Mouse (Mus musculus) lung, postnatal 0 days (tissue): ENCODE results near the gene Sspo. TPM values are rescaled to one million over a fixed set of nuclear protein-coding genes. Genes with fewer than 3 reads are reported as not detected.
A peak's percentile ranks its signal among the peaks of the same experiment; 100 is the strongest.

Source experiments
- ATAC-seq: fragments of 200-750 bp; cut with Nextera tagmentation; 2 replicates; pipeline ENCODE4 v1.8.0; 2017; ENCODE audit warnings: moderate library complexity
- DNase-seq: peaks from one replicate; pipeline ENCODE4 v3.0.0-alpha.2; 2016; ENCODE audit warnings: low spot score
- H3K27ac ChIP-seq: fragments of 300-500 bp; sonication (generic); 2 replicates; pipeline ENCODE4 v1.5.1; 2014; ENCODE audit warnings: antibody characterized with exemption, mild to moderate bottlenecking, low read length, mixed read lengths
- H3K27me3 ChIP-seq: fragments of 300-500 bp; sonication (generic); replicated peaks from 2 replicates; pipeline ENCODE4 v1.6.1; 2014; ENCODE audit warnings: low read length, mixed read lengths; ENCODE audit not compliant: insufficient read depth
- H3K36me3 ChIP-seq: fragments of 300-500 bp; sonication (generic); 2 replicates; pipeline ENCODE4 v1.6.1; 2014; ENCODE audit warnings: low read length, mixed read lengths; ENCODE audit not compliant: insufficient read depth
- H3K4me1 ChIP-seq: fragments of 300-500 bp; sonication (generic); 2 replicates; pipeline ENCODE4 v1.6.1; 2014; ENCODE audit warnings: antibody characterized with exemption, low read depth, low read length, mixed read lengths; ENCODE audit not compliant: insufficient read depth
- H3K4me2 ChIP-seq: fragments of 300-500 bp; sonication (generic); replicated peaks from 2 replicates; pipeline ENCODE4 v1.6.1; 2014; ENCODE audit warnings: low read depth, mild to moderate bottlenecking, low read length, moderate library complexity, mixed read lengths
- H3K4me3 ChIP-seq: fragments of 300-500 bp; sonication (generic); 2 replicates; pipeline ENCODE4 v1.5.1; 2014; ENCODE audit warnings: low read depth, low read length
- H3K9ac ChIP-seq: fragments of 300-500 bp; sonication (generic); replicated peaks from 2 replicates; pipeline ENCODE4 v1.6.1; 2014; ENCODE audit warnings: low read depth, mild to moderate bottlenecking
- H3K9me3 ChIP-seq: fragments of 300-500 bp; sonication (generic); 2 replicates; pipeline ENCODE4 v1.6.1; 2016; ENCODE audit warnings: low read length, mixed read lengths
- CTCF ChIP-seq: IDR thresholded peaks from 2 replicates; pipeline ENCODE4 v1.5.1; 2016; ENCODE audit warnings: antibody characterized with exemption, mild to moderate bottlenecking
- EP300 ChIP-seq: IDR thresholded peaks from 2 replicates; pipeline ENCODE4 v1.6.1; 2016; ENCODE audit warnings: antibody characterized with exemption, mild to moderate bottlenecking, control low read depth
- WGBS: fragments of 180-500 bp; shearing (Covaris S2); extraction: QIAGEN DNeasy Blood & Tissue Kit; methylation state at CpG from one replicate; pipeline ENCODE4 v1.1.7; 2014; 5-methylcytosine and 5-hydroxymethylcytosine counted together
- polyA plus RNA-seq: library from polyadenylated mRNA; unstranded; fragments of >200 nt; fragmentation: Nextera tagmentation; extraction: Ambion mirVana; gene quantifications from 2 replicates; pipeline ENCODE4 v1.2.1, GENCODE M21; 2015

Sspo gene
- polyA plus RNA-seq, 1 experiment from 2014 or later = 0.64 TPM

GRCm38 (mm10) chr6:48540721-48541120, 92.7 kb downstream of the Sspo start:
- Histone ChIP-seq H3K36me3 (no peaks in the 10 kb centered on the region), H3K9ac (no peak overlapping the region), H3K27ac (no peak overlapping the region), H3K9me3 (no peaks in the 10 kb centered on the region), H3K27me3 (no peaks in the 10 kb centered on the region), H3K4me1 (peaks cover 4% of the 10 kb centered on the region; the same call in 1 of the 2 replicates), H3K4me3 (no peak overlapping the region), H3K4me2 (no peak overlapping the region)
- DNase-seq (no peak), ATAC-seq (no peak)
- TF ChIP-seq CTCF (no peak), EP300 (no peak)
- WGBS = 40% methylated on average over 3 of the region's 3 CpGs

- peak; percentile 39 for ATAC-seq
These were observed 93.8 kb downstream of the Sspo start for GRCm38 (mm10) chr6:48541560-48542450.

GRCm38 (mm10) chr6:48542631-48543030, 94.6 kb downstream of the Sspo start:
- TF ChIP-seq EP300 = no peak
- H3K4me3 ChIP-seq = no peak overlapping the region
- H3K4me2 ChIP-seq = no peak overlapping the region
- H3K36me3 ChIP-seq = no peaks in the 10 kb centered on the region
- no peak overlapping the region for H3K27ac ChIP-seq
- H3K27me3 ChIP-seq = no peaks in the 10 kb centered on the region
- no peak for ATAC-seq
- no peak overlapping the region for H3K9ac ChIP-seq
- H3K4me1 ChIP-seq = no peaks in the 10 kb centered on the region
- no peak for DNase-seq
- WGBS = 90% methylated on average over 3 of the region's 3 CpGs
- no peaks in the 10 kb centered on the region for H3K9me3 ChIP-seq

More at GRCm38 (mm10) chr6:48541560-48542450, 93.8 kb downstream of the Sspo start:
- Histone ChIP-seq H3K4me2 (no peak overlapping the region), H3K36me3 (no peaks in the 10 kb centered on the region), H3K9ac (no peak overlapping the region), H3K4me3 (no peak overlapping the region), H3K27ac (no peak overlapping the region), H3K4me1 (peaks cover 4% of the 10 kb centered on the region; the same call in 1 of the 2 replicates), H3K9me3 (no peaks in the 10 kb centered on the region), H3K27me3 (no peaks in the 10 kb centered on the region)
- TF ChIP-seq CTCF (0 out of 2 replicates have a peak, but pooled peaks have one; percentile 7), EP300 (no peak)
- peak; percentile 54 for DNase-seq
- 21% methylated on average over 7 of the region's 7 CpGs for WGBS

GRCm38 (mm10) chr6:48545251-48545650, 97.2 kb downstream of the Sspo start:
- TF ChIP-seq EP300 (no peak), CTCF (no peak)
- Histone ChIP-seq H3K27ac (no peak overlapping the region), H3K9me3 (no peaks in the 10 kb centered on the region), H3K4me1 (no peaks in the 10 kb centered on the region), H3K4me3 (no peak overlapping the region), H3K36me3 (no peaks in the 10 kb centered on the region), H3K27me3 (no peaks in the 10 kb centered on the region), H3K9ac (no peak overlapping the region), H3K4me2 (no peak overlapping the region)
- 54% methylated on average over 5 of the region's 5 CpGs for WGBS
- ATAC-seq (no peak), DNase-seq (no peak)

- WGBS = 45% methylated on average over 1 of the region's 1 CpGs
- H3K9ac ChIP-seq = no peak overlapping the region
- no peaks in the 10 kb centered on the region for H3K36me3 ChIP-seq
- H3K27me3 ChIP-seq = no peaks in the 10 kb centered on the region
- TF ChIP-seq EP300 = 0 out of 2 replicates have a peak, but pooled peaks have one; percentile 12
- peak; percentile 85 for TF ChIP-seq CTCF
- no peak; the same call in 1 of the 2 replicates for ATAC-seq
- H3K4me3 ChIP-seq = no peak overlapping the region
- H3K4me2 ChIP-seq = no peak overlapping the region
- H3K4me1 ChIP-seq = no peaks in the 10 kb centered on the region
- H3K9me3 ChIP-seq = no peaks in the 10 kb centered on the region
- H3K27ac ChIP-seq = 0 out of 2 replicates have a peak overlapping the region, but pooled peaks have one; percentile 20
- peak; percentile 27 for DNase-seq
These were observed 98.2 kb downstream of the Sspo start for GRCm38 (mm10) chr6:48546271-48546670.

DNA sequence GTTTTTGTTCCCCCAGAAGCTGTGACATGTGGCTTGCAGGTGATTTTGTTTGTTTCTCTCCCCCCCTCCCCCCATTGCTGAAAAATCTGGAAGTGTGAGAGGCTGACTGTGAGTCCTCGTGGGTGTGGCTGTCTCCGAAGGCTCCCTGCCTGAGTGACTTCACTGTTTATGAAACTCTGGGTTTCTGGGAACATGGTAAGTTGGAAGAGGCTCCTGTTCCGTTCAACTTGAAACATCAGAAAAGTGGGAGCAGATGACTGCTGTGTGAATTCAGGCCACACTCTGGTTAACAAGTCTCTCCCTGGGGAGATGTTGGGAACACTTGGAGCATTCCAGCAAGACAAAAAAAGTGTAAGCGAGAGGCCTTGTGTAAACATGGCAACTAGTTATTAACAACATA, 98.8 kb downstream of the Sspo start:
- no peaks in the 10 kb centered on the region for H3K9me3 ChIP-seq
- DNase-seq = peak; percentile 44
- no peaks in the 10 kb centered on the region for H3K36me3 ChIP-seq
- H3K27me3 ChIP-seq = no peaks in the 10 kb centered on the region
- H3K4me1 ChIP-seq = no peaks in the 10 kb centered on the region
- H3K4me3 ChIP-seq = no peak overlapping the region
- WGBS = 45% methylated on average over 4 of the region's 4 CpGs
- no peak overlapping the region for H3K4me2 ChIP-seq
- ATAC-seq = peak; percentile 72
- H3K9ac ChIP-seq = no peak overlapping the region
- 0 out of 2 replicates have a peak overlapping the region, but pooled peaks have one; percentile 20 for H3K27ac ChIP-seq
- TF ChIP-seq EP300 (no peak), CTCF (no peak)
